In the genomic region with DNA sequence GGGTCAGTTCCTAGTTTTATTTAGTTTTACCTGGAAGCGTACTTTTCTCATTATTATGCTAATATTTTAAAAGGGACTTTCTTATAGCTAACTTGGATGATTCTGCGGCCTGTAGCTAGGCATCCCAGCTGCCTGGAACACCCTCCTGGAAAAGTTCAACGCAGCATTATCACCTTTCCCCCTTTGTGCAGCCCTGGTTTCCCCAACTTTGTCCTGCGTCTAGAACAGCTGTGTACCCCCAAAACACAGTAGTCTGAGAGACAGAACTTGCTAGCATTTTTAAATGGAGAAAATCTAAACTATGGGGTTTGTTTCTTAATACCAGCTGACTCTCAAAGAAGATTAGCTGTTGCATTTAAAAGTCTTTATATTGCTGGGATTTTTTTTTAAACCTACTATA, we compare ENCODE assay signal across 34 mouse cellular contexts. TPM values are rescaled to one million over a fixed set of nuclear protein-coding genes. Genes with fewer than 3 reads are reported as not detected.
"Had no signal": no experiment of that assay in that cellular context is flagged by ENCODE, and none has a peak within 500 bp of the region (broad histone marks: within the 10 kb centered on the region; RNA-seq: fewer than 3 reads in every experiment).

No protein-coding gene starts in this region.

- DNase-seq: gastrocnemius, adult 2 months; gastrocnemius, postnatal 10 days; gastrocnemius, postnatal 25 days; heart, adult 2 months; heart, postnatal 14 days; heart, postnatal 36 days; kidney, adult 18-20 months; kidney, adult 8-10 months; kidney, postnatal 10 days; kidney, postnatal 25 days; kidney, postnatal 4 days; liver; liver, embryonic 13.5 days had no signal

- H3K36me3 ChIP-seq: heart, embryonic 13.5 days; heart, embryonic 15.5 days; hindbrain, embryonic 10.5 days; hindbrain, embryonic 12.5 days; intestine, embryonic 15.5 days; limb, embryonic 10.5 days; limb, embryonic 12.5 days; liver, embryonic 13.5 days; liver, embryonic 15.5 days had no signal

- H3K9ac ChIP-seq: heart, embryonic 13.5 days; heart, embryonic 15.5 days; hindbrain, embryonic 12.5 days; hindbrain, embryonic 14.5 days; intestine, embryonic 15.5 days; limb, embryonic 12.5 days; liver, embryonic 13.5 days; liver, embryonic 15.5 days had no signal

- H3K9me3 ChIP-seq: heart, embryonic 13.5 days; heart, embryonic 15.5 days; hindbrain, embryonic 10.5 days; hindbrain, embryonic 12.5 days; intestine, embryonic 15.5 days; limb, embryonic 10.5 days; limb, embryonic 12.5 days; liver, embryonic 13.5 days; liver, embryonic 15.5 days had no signal

- H3K4me1 ChIP-seq: hindbrain, embryonic 12.5 days; intestine, embryonic 15.5 days; liver, embryonic 13.5 days; liver, embryonic 15.5 days had no signal

- ATAC-seq: hindbrain, embryonic 16.5 days; inflammation-experienced regulatory T-cells, adult 6 months; intestine, embryonic 15.5 days; intestine, postnatal 0 days had no signal

- H3K27ac ChIP-seq: gastrocnemius, adult 2 months; heart, adult 2 months; heart, embryonic 13.5 days; heart, embryonic 15.5 days; hindbrain, embryonic 10.5 days; hindbrain, embryonic 12.5 days; hindbrain, embryonic 14.5 days; intestine, embryonic 15.5 days; layer of hippocampus, adult 2 months; left cerebral cortex, adult 2 months; limb, embryonic 10.5 days; limb, embryonic 12.5 days; liver, embryonic 13.5 days; liver, embryonic 15.5 days had no signal

- H3K4me3 ChIP-seq: gastrocnemius, adult 2 months; heart, adult 2 months; heart, embryonic 13.5 days; heart, embryonic 15.5 days; hindbrain, embryonic 10.5 days; hindbrain, embryonic 12.5 days; intestine, embryonic 15.5 days; layer of hippocampus, adult 2 months; left cerebral cortex, adult 2 months; limb, embryonic 10.5 days; limb, embryonic 12.5 days; liver, embryonic 13.5 days; liver, embryonic 15.5 days had no signal

- H3K4me2 ChIP-seq: heart, embryonic 11.5 days; heart, embryonic 13.5 days; heart, embryonic 15.5 days; hindbrain, embryonic 12.5 days; hindbrain, embryonic 14.5 days; intestine, embryonic 15.5 days; limb, embryonic 12.5 days; liver, embryonic 11.5 days; liver, embryonic 13.5 days; liver, embryonic 15.5 days had no signal

RNA-seq across cellular contexts. Expression of a gene that starts 14.6 kb away (rescaled TPM):
- total RNA-seq: gastrocnemius, adult 2 months; gastrocnemius, postnatal 25 days; gastrocnemius, postnatal 4 days; granulocyte monocyte progenitor cell, adult 5-6 weeks; heart, adult 2 months; heart, postnatal 14 days; heart, postnatal 36 days had no signal
- polyA plus RNA-seq: heart, adult 2 months; heart, embryonic 13.5 days; heart, postnatal 0 days; hindbrain, embryonic 14.5 days; hindbrain, embryonic 16.5 days; inflammation-experienced regulatory T-cells, adult 6 months; intestine, postnatal 0 days; kidney, embryonic 14.5 days; kidney, embryonic 16.5 days; liver, embryonic 11.5 days; liver, embryonic 13.5 days; liver, embryonic 15.5 days had no signal

RNA-seq across cellular contexts. Expression of a gene that starts 33.3 kb away (rescaled TPM):
- total RNA-seq: gastrocnemius, adult 2 months; gastrocnemius, postnatal 25 days; granulocyte monocyte progenitor cell, adult 5-6 weeks had no signal
- polyA plus RNA-seq: hindbrain, embryonic 14.5 days; hindbrain, embryonic 16.5 days; inflammation-experienced regulatory T-cells, adult 6 months; liver, embryonic 13.5 days; liver, embryonic 15.5 days had no signal
